Mouse (Mus musculus) adrenal gland, adult (tissue): ENCODE measurements around the gene Hinfp.
"Not testable (repeated sequence)": the region's sequence is repeated elsewhere in the genome, so short reads cannot be mapped to it uniquely, and the experiment has no call there.

Experiments used
- DNase-seq, 2 experiments: peaks; one replicate each; pipeline ENCODE4 v3.0.0; 2022 to 2023; ENCODE audit warnings: low spot score in 1 of 2; ENCODE audit not compliant: inconsistent age in 2 of 2

Gene Hinfp

DNA sequence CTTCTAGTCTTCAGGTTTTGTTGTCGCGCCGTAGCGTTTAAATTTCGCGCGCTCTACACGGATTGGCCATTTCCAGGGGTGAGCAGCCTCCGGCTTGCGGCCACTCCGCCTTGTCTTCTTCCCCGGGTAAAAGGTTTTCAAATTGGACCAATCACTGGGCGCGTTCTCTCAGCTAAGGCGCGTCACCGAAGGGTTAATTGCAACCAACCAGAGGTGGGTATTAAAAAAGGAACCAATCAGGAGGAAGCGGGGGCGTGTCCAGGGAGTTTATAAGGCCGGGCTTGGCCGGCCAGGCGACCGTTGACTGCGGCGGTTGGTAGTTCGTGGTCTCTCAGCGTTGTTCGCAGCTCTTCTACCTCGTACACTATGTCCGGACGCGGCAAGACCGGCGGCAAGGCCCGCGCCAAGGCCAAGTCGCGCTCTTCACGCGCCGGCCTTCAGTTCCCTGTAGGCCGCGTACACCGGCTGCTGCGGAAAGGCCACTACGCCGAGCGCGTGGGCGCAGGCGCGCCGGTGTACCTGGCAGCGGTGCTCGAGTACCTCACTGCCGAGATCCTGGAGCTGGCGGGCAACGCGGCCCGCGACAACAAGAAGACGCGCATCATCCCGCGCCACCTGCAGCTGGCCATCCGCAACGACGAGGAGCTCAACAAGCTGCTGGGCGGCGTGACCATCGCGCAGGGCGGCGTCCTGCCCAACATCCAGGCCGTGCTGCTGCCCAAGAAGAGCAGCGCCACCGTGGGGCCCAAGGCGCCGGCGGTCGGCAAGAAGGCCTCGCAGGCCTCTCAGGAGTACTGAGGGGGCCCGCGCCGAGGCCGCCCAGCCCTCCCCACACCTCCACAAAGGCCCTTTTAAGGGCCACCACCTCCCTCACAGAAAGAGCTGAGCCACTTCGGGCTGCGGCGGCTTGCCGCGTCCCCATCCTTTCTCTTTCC lies 29.2 kb upstream of the Hinfp start, which contains the start of gene H2afx:
H2afx (plus strand) TSS at position 299 of the 935 bp plus-strand sequence.
- peak; percentile 99 for DNase-seq

DNA sequence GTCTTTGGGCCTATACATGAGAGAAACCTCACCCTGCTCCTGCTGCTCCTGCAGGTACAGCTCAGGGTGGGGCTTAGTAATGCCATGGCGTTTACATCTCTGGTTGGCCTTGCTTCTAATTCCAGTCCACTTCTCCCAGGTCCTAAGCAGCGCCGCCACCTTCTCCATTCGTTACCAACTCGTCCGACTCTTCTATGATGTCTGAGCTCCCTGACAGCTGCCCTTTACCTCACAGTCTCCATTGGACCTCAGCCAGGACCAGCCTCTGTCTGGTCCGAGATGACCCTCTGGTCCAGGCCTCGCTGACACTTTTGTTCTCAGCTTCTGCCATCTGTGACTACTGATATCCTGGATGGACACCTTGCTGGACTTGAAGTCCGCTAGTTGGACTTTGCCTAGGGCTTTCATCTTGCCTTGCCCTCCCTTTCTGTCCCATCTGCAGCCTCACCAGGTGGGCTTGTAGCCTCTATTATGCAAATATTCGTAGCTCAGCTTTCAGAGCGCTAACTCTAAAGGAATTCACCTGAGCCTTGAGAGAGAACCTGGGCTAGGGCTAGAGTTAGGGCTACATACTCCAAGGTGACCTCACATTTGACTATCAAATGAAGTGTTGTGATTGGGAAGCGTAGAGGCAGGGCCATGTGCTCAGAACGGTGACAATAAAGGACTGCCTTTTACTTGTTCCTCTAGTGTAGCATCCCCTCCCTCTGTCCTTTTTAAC lies 27.6 kb upstream of the Hinfp start:
- DNase-seq = no peak

DNA sequence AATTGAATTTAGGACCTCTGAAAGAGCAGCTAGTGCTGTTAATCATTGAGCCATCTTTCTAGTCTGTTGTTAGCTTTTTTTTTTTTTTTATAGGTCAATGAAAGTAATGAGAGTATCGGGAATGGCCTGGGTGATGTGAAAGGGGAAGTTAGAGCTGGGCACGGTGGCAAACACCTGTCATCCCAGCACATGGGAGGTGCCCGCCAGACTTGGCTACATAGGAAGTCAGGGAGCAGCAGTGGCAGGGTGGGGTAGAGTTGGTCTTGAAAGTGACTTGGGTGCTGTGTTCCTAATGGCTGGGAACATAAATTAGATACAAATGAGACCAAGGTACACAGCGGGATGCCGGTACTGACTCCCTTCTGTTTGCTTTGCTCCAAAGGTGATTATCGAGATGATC lies 25.3 kb upstream of the Hinfp start:
- DNase-seq = no peak

DNA sequence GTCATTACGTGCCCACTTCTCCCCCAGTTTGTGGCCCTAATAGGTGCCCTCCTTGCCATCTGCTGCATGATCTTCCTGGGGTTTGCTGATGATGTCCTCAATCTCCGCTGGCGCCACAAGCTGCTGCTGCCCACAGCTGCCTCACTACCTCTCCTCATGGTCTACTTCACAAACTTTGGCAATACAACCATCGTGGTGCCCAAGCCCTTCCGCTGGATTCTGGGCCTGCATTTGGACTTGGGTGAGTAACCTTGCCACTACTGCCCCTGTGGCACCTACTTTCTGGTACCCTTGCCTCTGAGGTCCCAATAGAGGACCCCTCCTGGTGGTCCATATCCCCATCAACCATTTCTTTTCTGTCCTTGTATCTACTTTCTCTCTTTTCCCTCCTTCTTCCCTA lies 22.5 kb upstream of the Hinfp start:
- no peak for DNase-seq

DNA sequence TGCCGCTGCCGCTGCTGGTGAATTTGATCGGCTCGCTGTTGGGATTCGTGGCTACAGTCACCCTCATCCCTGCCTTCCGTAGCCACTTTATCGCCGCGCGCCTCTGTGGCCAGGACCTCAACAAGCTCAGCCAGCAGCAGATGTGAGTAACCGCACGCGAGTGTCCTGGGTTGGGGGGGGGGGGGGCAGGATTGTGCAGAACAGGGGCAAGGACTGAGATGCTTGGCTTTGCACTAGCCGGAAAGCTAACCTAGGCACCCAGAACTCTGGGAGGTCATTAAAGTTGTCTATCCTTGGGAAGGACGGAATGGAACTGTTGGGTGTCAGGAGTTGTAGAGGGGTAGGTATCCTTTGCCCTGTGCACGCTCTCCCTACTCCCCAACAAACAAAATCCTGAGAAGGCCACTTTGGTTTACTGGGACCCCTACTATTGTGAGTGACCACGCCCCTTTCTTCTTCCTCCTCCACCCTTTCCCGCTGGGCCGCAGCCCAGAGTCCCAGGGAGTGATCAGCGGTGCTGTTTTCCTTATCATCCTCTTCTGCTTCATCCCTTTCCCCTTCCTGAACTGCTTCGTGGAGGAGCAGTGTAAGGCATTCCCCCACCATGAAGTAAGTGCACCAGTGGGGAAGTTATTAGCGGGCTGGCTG lies 21.7 kb upstream of the Hinfp start:
- DNase-seq = peak in 1 of 2 experiments; percentile 78

DNA sequence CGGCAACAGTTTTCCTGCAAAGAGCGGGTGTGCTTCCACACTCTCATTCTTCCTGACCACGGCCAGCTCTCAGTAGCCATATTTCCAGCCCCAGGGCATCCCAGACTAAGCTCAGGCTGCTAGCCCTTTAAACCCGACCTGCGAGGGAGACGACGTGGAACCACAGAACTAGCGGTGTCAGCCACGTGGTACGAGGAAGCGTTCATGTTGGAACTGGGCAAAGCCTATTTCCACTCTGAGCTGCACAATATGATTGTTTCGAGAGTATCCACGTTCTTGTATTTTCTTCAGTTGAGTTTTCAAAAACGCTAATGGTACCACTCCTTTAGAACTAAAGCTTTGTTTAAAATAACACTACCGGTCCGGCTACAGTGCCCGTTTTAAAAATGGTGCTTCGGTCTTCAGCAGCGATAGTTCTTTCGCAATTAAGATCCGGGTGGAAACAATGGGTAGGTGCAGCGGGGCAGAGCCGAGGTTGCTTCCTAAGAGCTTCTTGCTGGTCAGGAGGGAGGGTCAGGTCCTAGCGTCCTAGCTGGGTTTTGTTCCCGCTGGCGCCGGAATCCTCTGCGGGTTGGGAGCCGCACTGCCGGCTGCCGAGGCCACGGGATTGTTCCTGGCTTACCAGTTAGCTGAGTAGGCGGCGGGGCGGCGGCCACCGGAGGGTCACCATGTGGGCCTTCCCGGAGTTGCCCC lies 21.0 kb upstream of the Hinfp start:
- DNase-seq = peak; percentile 89 to 96

DNA sequence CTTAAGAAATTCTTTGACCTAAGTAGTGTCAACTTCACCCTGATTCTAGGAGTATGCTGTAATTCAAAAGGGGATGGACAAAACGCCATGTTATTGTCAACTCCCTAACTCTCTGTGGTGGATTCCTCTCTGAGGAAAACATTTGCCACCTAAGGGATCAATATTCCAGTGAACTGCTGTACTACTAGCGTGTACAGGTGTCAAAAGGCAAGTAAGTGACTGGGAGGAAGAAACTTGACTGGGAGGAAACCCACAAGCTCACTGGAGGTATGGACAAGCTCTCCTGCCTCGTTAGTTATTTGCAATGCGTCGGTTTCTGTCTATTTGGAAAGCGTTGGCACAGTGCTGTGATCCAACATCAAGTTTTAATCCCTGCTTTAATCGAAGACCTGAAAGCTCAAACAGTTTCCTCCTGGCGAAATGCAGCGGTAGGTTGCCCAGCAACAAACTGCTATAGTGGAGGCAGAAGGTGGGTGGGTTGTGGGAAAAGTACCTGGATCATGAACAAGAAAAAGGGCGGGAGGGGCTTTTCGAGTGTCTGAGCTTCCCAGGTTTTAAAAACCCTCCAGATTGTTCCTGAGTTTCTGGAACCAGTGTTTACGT lies 20.4 kb upstream of the Hinfp start, which contains the start of gene Dpagt1:
Dpagt1 (plus strand) TSS at position 252 of the 603 bp plus-strand sequence.
- no peak for DNase-seq

DNA sequence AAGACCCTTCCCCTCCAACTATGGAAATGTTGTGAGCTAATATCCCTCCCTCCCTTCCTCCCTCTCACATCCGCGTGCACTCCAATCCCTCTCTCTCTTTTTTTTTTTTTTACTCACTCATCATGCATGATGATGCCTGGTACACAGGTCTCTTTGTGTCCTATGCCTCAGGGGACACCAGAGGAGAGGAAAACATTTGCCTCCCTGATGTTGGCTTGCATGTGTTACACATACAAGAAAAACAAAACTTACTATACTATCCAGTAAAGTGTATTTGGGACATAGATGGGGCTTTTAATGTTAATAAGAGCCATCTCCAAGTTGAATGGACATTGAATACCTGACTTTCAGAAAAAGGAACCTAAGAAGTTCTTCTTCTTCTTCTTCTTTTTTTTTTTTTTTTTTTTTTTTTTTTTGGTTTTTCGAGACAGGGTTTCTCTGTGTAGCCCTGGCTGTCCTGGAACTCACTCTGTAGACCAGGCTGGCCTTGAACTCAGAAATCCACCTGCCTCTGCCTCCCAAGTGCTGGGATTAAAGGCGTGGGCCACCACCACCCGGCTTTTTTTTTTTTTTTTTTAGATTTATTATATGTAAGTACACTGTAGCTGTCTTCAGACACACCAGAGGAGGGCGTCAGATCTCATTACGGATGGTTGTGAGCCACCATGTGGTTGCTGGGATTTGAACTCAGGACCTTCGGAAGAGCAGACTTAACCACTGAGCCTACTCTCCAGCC lies 19.7 kb upstream of the Hinfp start:
- not testable (repeated sequence) for DNase-seq

DNA sequence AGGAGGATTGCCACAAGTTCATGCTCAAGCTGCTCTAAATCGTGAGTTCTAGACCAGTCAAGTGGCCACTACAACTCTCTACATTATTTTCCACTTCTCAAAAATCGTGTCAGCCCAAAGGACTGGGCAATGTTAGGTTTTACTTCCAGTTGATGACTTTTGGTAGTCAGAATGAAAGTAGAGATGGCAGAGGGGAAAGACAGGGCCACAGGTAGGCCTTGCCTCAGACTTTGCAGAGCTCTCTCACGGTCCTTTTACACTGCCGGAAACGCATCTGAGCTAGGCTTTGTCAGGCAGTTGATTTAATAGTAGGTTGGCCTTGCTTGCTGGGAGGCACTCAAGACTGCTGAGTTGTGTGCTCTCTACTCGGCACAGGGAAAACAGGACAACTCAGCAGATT lies 18.7 kb upstream of the Hinfp start:
- peak; percentile 73 to 86 for DNase-seq

DNA sequence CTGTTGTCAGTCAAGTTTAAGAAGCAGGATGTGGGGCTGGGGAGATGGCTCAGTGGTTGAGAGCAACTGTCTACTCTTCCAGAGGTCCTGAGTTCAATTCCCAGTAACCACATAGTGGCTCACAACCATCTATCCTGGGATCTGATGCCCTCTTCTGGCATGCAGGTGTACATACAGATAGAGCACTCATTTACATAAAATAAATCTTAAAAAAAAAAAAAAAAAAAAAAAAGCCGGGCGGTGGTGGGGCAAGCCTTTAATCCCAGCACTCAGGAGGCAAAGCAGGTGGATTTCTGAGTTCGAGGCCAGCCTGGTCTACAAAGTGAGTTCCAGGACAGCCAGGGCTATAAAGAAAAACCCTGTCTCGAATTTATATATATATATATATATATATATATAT lies 18.2 kb upstream of the Hinfp start:
- DNase-seq = not testable (repeated sequence)

DNA sequence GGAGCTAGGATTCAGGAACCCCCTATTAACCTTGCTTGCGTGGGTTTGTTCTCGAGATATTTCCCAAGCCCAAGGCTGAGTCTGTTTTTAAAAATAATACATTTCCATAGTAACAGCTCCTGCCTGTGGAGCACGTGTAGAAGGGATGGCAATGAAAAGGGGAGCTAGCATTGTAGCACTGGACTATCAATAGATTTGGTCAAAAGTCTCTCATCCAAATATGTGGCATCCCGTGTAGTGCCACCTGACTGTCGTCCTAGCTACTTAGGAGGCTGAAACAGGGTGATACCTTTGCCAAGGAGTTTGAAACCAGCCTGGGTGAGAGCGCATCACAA lies 15.3 kb upstream of the Hinfp start:
- DNase-seq = no peak

DNA sequence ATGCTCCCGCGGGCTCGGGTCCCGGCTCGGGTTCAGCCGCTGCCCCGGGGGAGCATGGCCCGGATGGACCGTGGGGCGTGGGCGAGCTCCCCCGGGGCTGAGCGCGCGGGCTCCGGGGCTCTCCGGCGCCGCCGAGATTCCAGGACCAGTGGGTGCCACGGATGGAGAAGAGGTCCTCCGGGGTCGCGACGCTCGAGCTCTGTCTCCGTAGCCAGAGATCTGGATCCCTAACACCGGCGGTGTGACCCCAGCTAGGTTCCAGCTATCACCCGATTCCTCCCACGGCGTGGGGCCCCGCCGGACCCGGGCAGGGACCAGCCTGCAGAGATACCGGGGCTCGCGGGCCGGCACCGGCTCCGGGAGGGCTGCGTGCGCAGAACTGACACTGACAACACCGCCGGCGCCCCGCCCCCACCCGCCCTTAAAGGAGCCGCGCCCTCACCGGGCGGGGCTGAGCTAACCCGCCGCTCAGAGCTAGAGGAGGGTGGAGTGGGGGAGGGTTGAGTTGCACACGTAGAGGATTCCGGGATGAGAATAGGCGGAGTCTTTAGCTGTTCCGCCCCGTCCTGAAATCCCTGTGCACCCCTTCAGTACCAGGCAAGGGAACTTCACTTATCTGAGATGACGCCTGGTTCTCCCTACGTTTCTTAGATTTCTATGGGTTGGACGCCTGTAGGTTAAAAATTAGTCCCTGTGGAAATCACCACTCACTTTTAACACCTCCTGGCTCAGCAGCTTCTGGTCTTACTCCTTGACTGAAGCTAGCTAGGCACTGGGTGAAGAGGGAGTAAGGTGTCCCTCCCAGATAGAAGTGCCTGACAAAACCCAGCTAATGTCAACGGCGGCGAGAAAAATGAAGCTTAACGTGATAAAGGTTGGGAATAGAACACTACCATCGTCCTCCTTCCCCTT lies 14.7 kb upstream of the Hinfp start, which contains the start of gene C2cd2l:
C2cd2l (minus strand) TSS at position 399 of the 912 bp plus-strand sequence.
- DNase-seq = peak; percentile 93 to 96

DNA sequence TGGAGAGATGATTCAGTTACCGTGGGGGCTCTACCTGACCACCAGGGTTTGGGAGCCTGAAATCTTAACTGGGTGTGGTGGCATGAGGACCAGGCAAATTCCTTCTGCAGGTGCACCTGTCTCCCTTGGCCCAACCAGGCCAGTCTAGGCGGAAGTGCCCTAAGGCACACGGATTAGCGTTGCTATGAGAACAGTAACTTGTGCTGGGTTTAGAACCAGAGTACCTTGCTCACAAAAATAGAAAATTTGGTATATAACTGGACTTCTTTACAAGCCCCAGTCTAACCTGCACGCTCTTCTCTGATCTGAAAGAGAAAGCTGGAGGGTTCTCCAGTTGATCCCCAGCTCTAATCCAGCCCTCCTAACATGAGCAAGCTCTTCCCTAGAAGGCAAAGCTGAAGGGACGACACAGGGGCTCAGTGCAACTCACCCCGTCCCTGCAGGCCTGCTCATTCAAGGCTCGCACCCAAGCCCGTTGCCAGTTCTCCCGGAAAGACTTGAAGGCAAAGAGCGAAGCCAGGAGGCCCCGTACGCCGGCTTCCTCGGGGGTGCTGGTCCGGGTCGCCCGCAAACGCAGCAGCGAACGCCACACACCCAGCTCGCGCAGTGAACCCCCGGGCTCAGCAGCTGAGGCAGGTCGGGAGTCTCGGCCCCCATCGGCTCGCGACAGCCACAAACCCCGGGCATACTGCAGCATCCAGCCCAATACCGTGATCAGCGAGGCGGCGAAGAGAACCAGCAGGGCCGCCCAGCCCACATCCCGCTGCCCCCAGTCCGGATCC lies 13.8 kb upstream of the Hinfp start:
- DNase-seq = peak in 1 of 2 experiments; percentile 83

DNA sequence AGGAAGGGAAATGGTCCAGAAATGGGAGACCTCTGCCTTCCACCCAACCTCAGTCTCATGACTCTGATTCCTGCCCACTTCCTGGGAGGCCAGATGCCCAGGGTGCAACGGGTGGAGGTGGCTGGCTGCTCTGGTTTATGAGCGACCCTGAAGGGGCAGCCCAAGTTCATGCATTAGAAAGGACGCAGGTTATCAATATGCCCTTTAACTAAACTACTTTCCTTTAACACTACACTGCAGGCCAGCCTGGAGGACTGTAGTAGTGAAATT lies 13.3 kb upstream of the Hinfp start:
- peak in 1 of 2 experiments; percentile 76 for DNase-seq

DNA sequence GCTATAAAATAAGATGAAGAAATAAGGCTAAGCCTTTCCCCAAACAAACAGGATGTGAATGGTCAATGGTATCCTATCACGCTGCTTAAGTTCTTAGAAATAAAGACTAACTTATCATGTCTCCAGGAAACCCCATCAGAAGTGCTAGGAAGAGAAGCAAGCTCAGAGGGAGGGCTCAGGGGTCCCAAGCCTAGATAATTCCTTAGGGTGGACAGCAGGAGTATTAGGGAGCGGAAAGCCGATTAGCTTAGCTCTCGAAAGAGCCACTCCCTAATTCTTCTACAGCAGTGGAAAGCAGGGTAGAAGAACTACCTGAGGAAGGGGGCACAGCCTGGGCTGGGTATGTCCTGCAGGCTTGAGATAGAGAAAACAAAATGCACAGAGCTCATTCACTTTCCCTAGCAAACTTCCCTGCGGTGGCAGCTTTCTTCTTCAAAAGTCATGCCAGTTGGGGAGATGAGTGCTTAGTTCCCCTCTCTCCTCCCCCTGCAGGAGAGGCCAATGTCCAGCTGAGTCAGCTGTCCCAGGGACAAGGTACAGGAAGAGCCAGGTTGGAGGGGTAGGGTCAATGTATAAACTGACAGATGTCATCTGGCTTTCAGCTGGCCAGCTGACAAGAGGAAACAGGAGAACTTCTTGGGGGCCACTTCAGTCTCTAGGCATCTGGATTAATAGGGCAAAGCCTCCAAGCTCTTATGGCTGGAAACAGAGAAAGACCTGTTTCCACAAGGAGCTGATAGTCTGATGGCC lies 12.8 kb upstream of the Hinfp start:
- DNase-seq = peak in 1 of 2 experiments; percentile 8

DNA sequence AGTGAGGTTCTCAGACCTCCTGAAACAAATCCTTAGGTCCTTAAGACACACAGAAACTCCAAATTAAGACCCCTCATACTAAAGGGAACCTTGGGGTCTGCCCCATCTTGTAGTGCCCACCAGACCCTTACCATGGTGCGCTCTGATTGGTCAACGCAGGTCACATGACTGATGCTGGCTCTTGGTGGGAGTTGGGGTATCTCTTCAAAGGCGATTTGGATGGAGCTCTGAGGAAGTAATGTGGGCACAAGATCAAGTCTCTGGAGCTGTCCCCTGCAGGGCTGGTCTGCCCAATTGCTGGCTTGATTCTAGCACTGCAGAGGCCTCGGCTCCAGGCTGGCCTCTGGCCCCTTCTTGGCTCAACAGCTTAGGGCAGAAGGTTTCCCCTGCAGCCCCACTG lies 12.0 kb upstream of the Hinfp start:
- DNase-seq = no peak

DNA sequence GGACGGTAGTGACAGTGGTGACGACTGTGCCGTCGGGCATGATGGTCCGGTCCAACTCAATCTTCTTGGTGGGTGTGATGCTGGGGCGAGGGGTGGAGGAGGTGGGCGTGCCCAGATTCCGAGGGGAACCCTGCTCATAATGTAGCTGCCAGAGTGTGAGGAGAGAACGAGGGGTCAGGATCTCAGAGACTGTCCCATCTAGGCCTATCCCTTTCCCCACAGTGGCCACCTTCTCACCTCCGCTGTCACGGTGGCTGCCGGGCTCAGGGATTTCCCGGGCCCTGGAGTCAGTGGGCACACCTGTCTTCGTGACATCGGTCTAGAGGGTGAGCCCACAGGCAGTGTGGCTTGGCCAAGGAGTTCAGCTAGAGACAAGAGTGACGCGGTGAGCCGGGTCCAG lies 9.4 kb upstream of the Hinfp start:
- DNase-seq = no peak

DNA sequence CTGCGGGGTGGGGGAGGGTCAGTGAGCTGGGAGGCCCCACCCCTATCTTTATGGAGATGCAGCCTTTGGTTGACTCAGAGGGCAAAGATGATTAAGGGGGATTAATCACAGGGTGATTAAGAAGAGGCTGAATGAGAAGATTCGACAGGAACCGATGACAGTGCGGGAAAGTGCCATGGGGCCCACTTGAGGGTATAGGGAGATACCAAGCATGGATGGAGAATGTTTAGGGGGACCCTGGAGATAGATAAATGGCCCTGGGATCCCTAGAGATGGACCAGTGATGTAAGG lies 8.7 kb upstream of the Hinfp start:
- DNase-seq = no peak
